Mouse (Mus musculus) Muller cell, postnatal 12 days (primary cell): ENCODE data around the gene Stam2.

Experiments
- DNase-seq: peaks from one replicate; pipeline ENCODE4 v3.0.0-alpha.2; 2015; ENCODE audit errors: inconsistent ontology term

Stam2 gene

GRCm38 (mm10) chr2:52742256-52743158 is at the start of gene Stam2:
Stam2 (minus strand) TSS chr2:52742281.
- peak; percentile 96 for DNase-seq

- peak; percentile 9 for DNase-seq
These were observed 43.1 kb upstream of the Stam2 start for GRCm38 (mm10) chr2:52785106-52785721.

GRCm38 (mm10) chr2:52779987-52780386 is 37.9 kb upstream of the Stam2 start:
- no peak for DNase-seq

GRCm38 (mm10) chr2:52779381-52779780 is 37.3 kb upstream of the Stam2 start:
- no peak for DNase-seq

- DNase-seq: peak; percentile 52
These were observed 35.8 kb upstream of the Stam2 start for GRCm38 (mm10) chr2:52777839-52778238.

- no peak for DNase-seq
These were observed 32.3 kb upstream of the Stam2 start for GRCm38 (mm10) chr2:52774373-52774772.

- DNase-seq: no peak
These were observed 30.8 kb upstream of the Stam2 start for GRCm38 (mm10) chr2:52772774-52773393.

- DNase-seq: no peak
These were observed 23.0 kb upstream of the Stam2 start for GRCm38 (mm10) chr2:52765130-52765529.

GRCm38 (mm10) chr2:52763891-52764290 is 21.8 kb upstream of the Stam2 start:
- DNase-seq: no peak

GRCm38 (mm10) chr2:52763040-52763736 is 21.1 kb upstream of the Stam2 start:
- peak; percentile 62 for DNase-seq

GRCm38 (mm10) chr2:52762529-52762928 is 20.4 kb upstream of the Stam2 start:
- no peak for DNase-seq

- DNase-seq: peak; percentile 18
These were observed 16.5 kb upstream of the Stam2 start for GRCm38 (mm10) chr2:52758627-52759026.

- no peak for DNase-seq
These were observed 14.6 kb upstream of the Stam2 start for GRCm38 (mm10) chr2:52756691-52757090.

GRCm38 (mm10) chr2:52753573-52754317 is 11.7 kb upstream of the Stam2 start:
- no peak for DNase-seq

- DNase-seq: no peak
These were observed 2.0 kb upstream of the Stam2 start for GRCm38 (mm10) chr2:52744099-52744498.

- peak; percentile 94 for DNase-seq
These were observed 313 bp downstream of the Stam2 start for GRCm38 (mm10) chr2:52741681-52742255.

- no peak for DNase-seq
These were observed 1.5 kb downstream of the Stam2 start for GRCm38 (mm10) chr2:52740596-52740995.

- no peak for DNase-seq
These were observed 7.6 kb downstream of the Stam2 start for GRCm38 (mm10) chr2:52734504-52734903.

- no peak for DNase-seq
These were observed 8.4 kb downstream of the Stam2 start for GRCm38 (mm10) chr2:52733659-52734058.

GRCm38 (mm10) chr2:52732611-52733010 is 9.5 kb downstream of the Stam2 start:
- no peak for DNase-seq

- DNase-seq: no peak
These were observed 10.1 kb downstream of the Stam2 start for GRCm38 (mm10) chr2:52732001-52732400.
